11 mouse cellular contexts compared by ENCODE assay signal in genomic region chr2:30605762-30606051, GRCm38 (mm10). TPM values are rescaled to one million over a fixed set of nuclear protein-coding genes. Genes with fewer than 3 reads are reported as not detected.
DNase-seq lines count a peak whose midpoint lies in the region; ATAC-seq and TF ChIP-seq lines count a peak whose summit lies in the region.
"Had no signal": no experiment of that assay in that cellular context is flagged by ENCODE, and none has a peak within 500 bp of the region (broad histone marks: within the 10 kb centered on the region; RNA-seq: fewer than 3 reads in every experiment).

No protein-coding gene starts in this region.

- no peaks in the 10 kb centered on the region for H3K36me3 ChIP-seq in heart, embryonic 12.5 days
- no peaks in the 10 kb centered on the region for H3K36me3 ChIP-seq in midbrain, embryonic 12.5 days
- no peaks in the 10 kb centered on the region for H3K36me3 ChIP-seq in midbrain, embryonic 11.5 days (ENCODE audit: control insufficient read depth, insufficient read depth, low read length)
- H3K36me3 ChIP-seq in hindbrain, embryonic 14.5 days (replicated peaks; ENCODE audit: control insufficient read depth, insufficient read depth): no peaks in the 10 kb centered on the region
- H3K36me3 ChIP-seq in stomach, postnatal 0 days (ENCODE audit: control insufficient read depth, insufficient read depth, low read length): no peaks in the 10 kb centered on the region
- H3K36me3 ChIP-seq in thymus, adult 2 months (ENCODE audit: control insufficient read depth, insufficient read depth, low read length): no peaks in the 10 kb centered on the region
- H3K36me3 ChIP-seq: liver, embryonic 15.5 days had no signal

- 4% methylated on average over 4 of the region's 6 CpGs for WGBS in heart, embryonic 12.5 days
- WGBS in midbrain, embryonic 12.5 days: 15% methylated on average over 5 of the region's 6 CpGs
- 18% methylated on average over 6 of the region's 6 CpGs for WGBS in midbrain, embryonic 11.5 days
- WGBS in hindbrain, embryonic 14.5 days: 26% methylated on average over 4 of the region's 6 CpGs
- WGBS in stomach, postnatal 0 days: 19% methylated on average over 5 of the region's 6 CpGs
- WGBS in thymus, adult 2 months: 33% methylated on average over 6 of the region's 6 CpGs

- no peak overlapping the region for H3K4me3 ChIP-seq in heart, embryonic 12.5 days
- H3K4me3 ChIP-seq in midbrain, embryonic 12.5 days: no peak overlapping the region
- H3K4me3 ChIP-seq in midbrain, embryonic 11.5 days (ENCODE audit: low read depth, low read length): no peak overlapping the region
- no peak overlapping the region for H3K4me3 ChIP-seq in hindbrain, embryonic 14.5 days (replicated peaks; ENCODE audit: low read length)
- H3K4me3 ChIP-seq in stomach, postnatal 0 days (ENCODE audit: low read depth, low read length): no peak overlapping the region
- no peak overlapping the region for H3K4me3 ChIP-seq in thymus, adult 2 months (ENCODE audit: control insufficient read depth, insufficient read depth, low read length)
- H3K4me3 ChIP-seq: liver, embryonic 15.5 days had no signal

- peak overlapping the region; percentile 68 for H3K4me2 ChIP-seq in heart, embryonic 12.5 days
- H3K4me2 ChIP-seq in midbrain, embryonic 12.5 days (replicated peaks): peak overlapping the region; percentile 47; the same call in 1 of the 2 replicates
- no peak overlapping the region for H3K4me2 ChIP-seq in midbrain, embryonic 11.5 days
- H3K4me2 ChIP-seq in hindbrain, embryonic 14.5 days (replicated peaks): no peak overlapping the region
- H3K4me2 ChIP-seq in stomach, postnatal 0 days (replicated peaks; ENCODE audit: low read depth): no peak overlapping the region

- ATAC-seq in heart, embryonic 12.5 days (ENCODE audit: insufficient number of reproducible peaks, low FRiP score): no peak
- no peak for ATAC-seq in midbrain, embryonic 12.5 days (ENCODE audit: low FRiP score, low read depth)
- no peak for ATAC-seq in midbrain, embryonic 11.5 days (ENCODE audit: low FRiP score)
- no peak for ATAC-seq in hindbrain, embryonic 14.5 days (ENCODE audit: low FRiP score)
- no peak for ATAC-seq in stomach, postnatal 0 days (ENCODE audit: low FRiP score, low TSS enrichment)
- ATAC-seq: CD4-positive, CD25-positive, alpha-beta regulatory T cell, adult 4 months had no signal

- H3K27me3 ChIP-seq in heart, embryonic 12.5 days (replicated peaks): no peaks in the 10 kb centered on the region
- H3K27me3 ChIP-seq in midbrain, embryonic 12.5 days: peaks cover 20% of the 10 kb centered on the region
- no peaks in the 10 kb centered on the region; the same call in 1 of the 2 replicates for H3K27me3 ChIP-seq in midbrain, embryonic 11.5 days (ENCODE audit: control insufficient read depth, insufficient read depth, low read length)
- no peaks in the 10 kb centered on the region for H3K27me3 ChIP-seq in hindbrain, embryonic 14.5 days (ENCODE audit: control insufficient read depth, insufficient read depth, low read length)
- H3K27me3 ChIP-seq in stomach, postnatal 0 days (ENCODE audit: control insufficient read depth, insufficient read depth, low read length): no peaks in the 10 kb centered on the region
- H3K27me3 ChIP-seq in thymus, adult 2 months (ENCODE audit: control insufficient read depth, insufficient read depth, low read length): no peaks in the 10 kb centered on the region; the same call in 1 of the 2 replicates

- H3K9ac ChIP-seq in heart, embryonic 12.5 days: no peak overlapping the region
- H3K9ac ChIP-seq in midbrain, embryonic 12.5 days (replicated peaks): peak overlapping the region; percentile 41; the same call in 1 of the 2 replicates
- H3K9ac ChIP-seq in midbrain, embryonic 11.5 days (ENCODE audit: low read length): no peak overlapping the region; the same call in 1 of the 2 replicates
- H3K9ac ChIP-seq in hindbrain, embryonic 14.5 days: no peak overlapping the region
- 0 out of 2 replicates have a peak overlapping the region, but pooled peaks have one; percentile 31 for H3K9ac ChIP-seq in stomach, postnatal 0 days (ENCODE audit: low read length)
- H3K9ac ChIP-seq: liver, embryonic 15.5 days had no signal

- peaks cover 63% of the 10 kb centered on the region for H3K4me1 ChIP-seq in heart, embryonic 12.5 days (replicated peaks)
- peaks cover 76% of the 10 kb centered on the region for H3K4me1 ChIP-seq in midbrain, embryonic 12.5 days
- H3K4me1 ChIP-seq in midbrain, embryonic 11.5 days (ENCODE audit: control insufficient read depth, insufficient read depth, low read length): peaks cover 51% of the 10 kb centered on the region
- peaks cover 54% of the 10 kb centered on the region for H3K4me1 ChIP-seq in hindbrain, embryonic 14.5 days (replicated peaks; ENCODE audit: control insufficient read depth, insufficient read depth, low read length)
- H3K4me1 ChIP-seq in stomach, postnatal 0 days (replicated peaks; ENCODE audit: control insufficient read depth, insufficient read depth): peaks cover 11% of the 10 kb centered on the region
- H3K4me1 ChIP-seq in thymus, adult 2 months (replicated peaks; ENCODE audit: control insufficient read depth, insufficient read depth, low read length): peaks cover 24% of the 10 kb centered on the region

- TF ChIP-seq CTCF in stomach, postnatal 0 days (IDR thresholded peaks at IDR 0.05; ENCODE audit: low read depth): no peak
- no peak for TF ChIP-seq CTCF in thymus, adult 2 months (IDR thresholded peaks at IDR 0.05; ENCODE audit: borderline replicate concordance, control insufficient read depth, extremely low read depth, insufficient read depth, low read length, poor library complexity)

- TF ChIP-seq EP300 in stomach, postnatal 0 days (optimal IDR thresholded peaks at IDR 0.05): no peak

- no peaks in the 10 kb centered on the region for H3K9me3 ChIP-seq in heart, embryonic 12.5 days (replicated peaks)
- no peaks in the 10 kb centered on the region for H3K9me3 ChIP-seq in midbrain, embryonic 12.5 days
- no peaks in the 10 kb centered on the region for H3K9me3 ChIP-seq in midbrain, embryonic 11.5 days (ENCODE audit: control insufficient read depth, low read length)
- H3K9me3 ChIP-seq in hindbrain, embryonic 14.5 days (ENCODE audit: control insufficient read depth, low read length): no peaks in the 10 kb centered on the region
- H3K9me3 ChIP-seq in stomach, postnatal 0 days (ENCODE audit: control insufficient read depth, low read length): no peaks in the 10 kb centered on the region
- H3K9me3 ChIP-seq: liver, embryonic 15.5 days had no signal

- TF ChIP-seq POLR2A in thymus, adult 2 months (IDR thresholded peaks at IDR 0.05; ENCODE audit: control insufficient read depth, extremely low read depth, insufficient read depth, low read length, poor library complexity): no peak

- H3K27ac ChIP-seq in heart, embryonic 12.5 days (ENCODE audit: poor library complexity, severe bottlenecking): peak overlapping the region; percentile 83
- H3K27ac ChIP-seq in midbrain, embryonic 12.5 days (replicated peaks): peak overlapping the region; percentile 82
- H3K27ac ChIP-seq in midbrain, embryonic 11.5 days (ENCODE audit: low read depth, low read length): no peak overlapping the region; the same call in 1 of the 2 replicates
- H3K27ac ChIP-seq in hindbrain, embryonic 14.5 days: peak overlapping the region; percentile 92
- H3K27ac ChIP-seq in stomach, postnatal 0 days (replicated peaks): peak overlapping the region; percentile 71
- H3K27ac ChIP-seq in thymus, adult 2 months (ENCODE audit: control insufficient read depth, insufficient read depth, low read length): no peak overlapping the region
- H3K27ac ChIP-seq: liver, embryonic 15.5 days had no signal

- no peak for DNase-seq in heart, postnatal 4 days
- no peak for DNase-seq in midbrain, embryonic 11.5 days (ENCODE audit: low spot score, missing footprints)
- DNase-seq in hindbrain, embryonic 14.5 days (ENCODE audit: low spot score): no peak
- DNase-seq in stomach, postnatal 0 days (ENCODE audit: low spot score): no peak
- no peak for DNase-seq in right cerebral cortex, adult 2 months (ENCODE audit: low spot score in 2 of 2)
- DNase-seq in thymus, adult 2 months: no peak

RNA-seq across cellular contexts. Expression of gene Cstad, which starts 10.9 kb away (rescaled TPM):
- polyA plus RNA-seq in heart, embryonic 12.5 days (2016; fragmentation: Nextera tagmentation; extraction: Ambion mirVana): 1.4 and 2.0 TPM in 2 replicates
- 1 to 10 TPM; 1.7 to 3.2 TPM for total RNA-seq in heart, postnatal 4 days (2021)
- polyA plus RNA-seq in midbrain, embryonic 12.5 days (2016; fragmentation: Nextera tagmentation; extraction: Ambion mirVana): 0.68 and 0.77 TPM in 2 replicates
- 0.21 and 0.74 TPM in 2 replicates for polyA plus RNA-seq in midbrain, embryonic 11.5 days (2014; fragmentation: Nextera tagmentation; extraction: Ambion mirVana)
- polyA plus RNA-seq in hindbrain, embryonic 14.5 days (2014; fragmentation: Nextera tagmentation; extraction: Ambion mirVana): 1.6 TPM in 1 of 2 replicates, not detected in the other
- polyA plus RNA-seq in stomach, postnatal 0 days (2015; fragmentation: Nextera tagmentation; extraction: Ambion mirVana): 0.57 and 0.63 TPM in 2 replicates
- polyA plus RNA-seq in thymus, adult 2 months (2012; rRNA removed): 1.7 and 2.9 TPM in 2 replicates
- total RNA-seq: common myeloid progenitor, adult 5-6 weeks had no signal
- polyA plus RNA-seq: liver, embryonic 15.5 days had no signal

Comparison
In these comparisons a context has a peak if more than half of its experiments do, and no peak if none do; other contexts are left out.
1. H3K27ac ChIP-seq: peak in heart, embryonic 12.5 days (single experiment), midbrain, embryonic 12.5 days (single experiment), hindbrain, embryonic 14.5 days (single experiment) and stomach, postnatal 0 days (single experiment); none in midbrain, embryonic 11.5 days (single experiment) and thymus, adult 2 months (single experiment).
2. H3K4me2 ChIP-seq: peak in heart, embryonic 12.5 days (single experiment) and midbrain, embryonic 12.5 days (single experiment); none in midbrain, embryonic 11.5 days (single experiment), hindbrain, embryonic 14.5 days (single experiment) and stomach, postnatal 0 days (single experiment).
3. H3K9ac ChIP-seq: peak in midbrain, embryonic 12.5 days (single experiment) and stomach, postnatal 0 days (single experiment); none in heart, embryonic 12.5 days (single experiment), midbrain, embryonic 11.5 days (single experiment) and hindbrain, embryonic 14.5 days (single experiment).